ENCODE assay signal across 10 mouse cellular contexts in the genomic region with DNA sequence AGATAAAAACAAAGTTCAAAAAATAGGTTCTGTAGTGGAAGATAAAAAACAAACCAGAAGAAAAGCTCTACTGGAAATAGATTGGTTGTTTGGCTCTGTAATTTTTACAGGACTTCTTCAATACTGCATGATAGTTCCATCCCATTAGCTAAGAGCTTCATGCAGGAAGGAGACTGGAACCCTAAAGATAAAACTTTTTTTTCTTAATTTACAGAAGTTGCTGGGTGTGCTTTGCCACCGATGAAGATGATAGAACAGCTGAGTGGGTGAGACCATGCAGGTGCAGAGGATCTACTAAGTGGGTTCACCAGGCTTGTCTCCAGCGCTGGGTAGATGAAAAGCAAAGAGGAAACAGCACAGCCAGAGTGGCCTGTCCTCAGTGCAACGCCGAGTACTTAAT.
"Had no signal": no experiment of that assay in that cellular context is flagged by ENCODE, and none has a peak within 500 bp of the region (broad histone marks: within the 10 kb centered on the region; RNA-seq: fewer than 3 reads in every experiment).

No protein-coding gene starts in this region.

- H3K9me3 ChIP-seq: limb, embryonic 12.5 days; lung, embryonic 15.5 days; midbrain, embryonic 10.5 days; neural tube, embryonic 15.5 days had no signal

- H3K4me2 ChIP-seq: lung, embryonic 15.5 days; neural tube, embryonic 15.5 days had no signal

- H3K4me3 ChIP-seq: limb, embryonic 12.5 days; lung, embryonic 15.5 days; neural tube, embryonic 15.5 days had no signal

- DNase-seq: kidney, adult 11 months; kidney, adult 9 months; layer of hippocampus, adult 9-11 months; right cerebral cortex, adult 18-20 months; right cerebral cortex, postnatal 25 days had no signal

- H3K27me3 ChIP-seq: limb, embryonic 12.5 days; lung, embryonic 15.5 days; neural tube, embryonic 15.5 days had no signal

- H3K9ac ChIP-seq: limb, embryonic 12.5 days; lung, embryonic 15.5 days; neural tube, embryonic 15.5 days had no signal

- H3K27ac ChIP-seq: kidney, postnatal 0 days; limb, embryonic 12.5 days; lung, embryonic 15.5 days; midbrain, embryonic 10.5 days; neural tube, embryonic 15.5 days had no signal
